Mouse (Mus musculus) cerebellum, adult 11-12 months (tissue): ENCODE measurements around the gene Vwa3b.

Experiments
- DNase-seq: peaks from one replicate; pipeline ENCODE4 v3.0.0; 2022

Vwa3b gene

DNA sequence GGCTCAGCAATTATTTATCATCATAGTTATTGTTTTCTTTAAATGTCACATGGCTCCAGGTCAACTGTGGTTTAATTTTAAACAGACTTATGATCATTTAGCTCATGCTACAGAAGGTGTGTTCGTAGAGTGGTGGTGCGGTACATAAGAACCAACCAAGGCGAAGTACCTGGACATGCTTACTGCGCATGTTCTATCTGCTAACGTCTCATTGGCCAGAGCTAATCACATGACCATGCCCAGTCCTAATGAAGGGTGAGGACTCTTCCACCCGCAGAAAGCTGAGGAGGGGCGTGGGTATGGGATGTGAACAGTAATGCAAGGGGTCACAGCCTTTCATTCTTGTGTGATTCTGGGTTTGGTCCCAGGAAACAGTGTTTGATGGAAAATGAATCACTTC lies 49.4 kb downstream of the Vwa3b start:
- DNase-seq = no peak

- no peak for DNase-seq
Observed at GRCm38 (mm10) chr1:37077266-37077665, 50.9 kb downstream of the Vwa3b start.

DNA sequence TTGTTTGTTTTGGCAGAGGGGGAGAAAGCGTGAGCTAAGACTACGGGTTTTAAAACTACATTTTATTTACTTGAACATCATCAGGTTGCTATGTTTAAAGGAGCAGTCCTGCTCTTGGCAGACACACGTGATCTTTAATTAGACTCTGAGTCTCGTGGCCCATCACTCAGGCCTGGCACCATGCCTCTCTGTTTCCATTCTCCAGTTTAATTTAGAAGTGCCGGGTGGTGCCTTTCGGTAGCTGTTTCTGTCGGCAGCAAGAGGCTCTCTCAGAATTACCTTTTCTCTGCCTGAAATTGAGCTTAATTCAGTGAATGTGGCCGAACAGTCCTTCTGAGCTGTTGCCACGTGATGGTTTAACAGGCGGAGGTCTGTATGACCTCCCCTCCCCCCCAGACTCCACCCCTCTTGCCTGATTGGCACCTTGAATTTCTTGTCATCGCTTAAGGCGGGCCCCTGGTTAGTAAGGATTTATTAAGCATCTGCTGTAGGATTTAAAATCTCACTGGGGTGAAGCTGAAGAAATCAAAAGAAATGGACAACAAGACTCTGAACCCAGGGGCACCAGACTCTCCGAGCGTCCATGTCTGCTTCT lies 51.7 kb downstream of the Vwa3b start:
- no peak for DNase-seq

GRCm38 (mm10) chr1:37080442-37080841 lies 54.0 kb downstream of the Vwa3b start:
- no peak for DNase-seq

DNA sequence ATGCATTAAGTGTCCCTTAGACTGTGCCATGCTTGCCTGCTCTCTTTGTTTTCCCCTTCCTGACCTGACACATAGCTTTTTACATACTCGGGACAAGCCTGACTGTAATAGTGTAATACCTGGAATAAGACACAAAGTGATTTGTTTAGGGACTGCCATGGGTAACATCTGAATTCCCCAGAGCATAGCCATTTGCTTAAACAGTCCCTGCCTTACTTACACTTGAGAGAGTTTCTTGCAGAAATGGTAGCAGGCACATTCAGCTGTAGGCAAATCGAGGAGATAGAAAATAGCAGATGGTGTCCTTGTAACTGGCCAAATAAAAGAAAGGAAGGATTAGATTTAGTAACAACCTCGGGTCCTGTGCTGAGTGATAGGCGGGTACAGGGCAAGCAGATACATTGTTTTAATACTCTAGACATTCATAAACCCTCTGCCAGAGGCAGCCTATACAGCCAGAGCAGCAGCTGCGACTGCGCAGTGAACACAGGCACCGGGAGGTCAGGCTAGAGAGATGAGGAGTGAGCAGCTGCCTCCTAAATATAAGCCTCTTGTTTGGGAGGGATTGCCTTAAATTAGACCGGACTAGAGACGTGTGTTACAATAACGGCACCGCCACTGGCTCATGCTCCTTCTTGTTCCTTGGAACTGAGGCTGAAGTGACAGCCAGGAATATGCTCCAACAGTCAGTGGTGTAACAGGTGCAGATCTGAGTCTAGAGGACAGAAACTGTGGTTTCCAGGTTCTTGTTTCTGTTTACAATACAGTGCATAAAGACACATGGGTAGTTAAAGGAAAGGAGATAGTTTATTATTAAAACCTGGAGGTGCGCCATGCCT lies 55.2 kb downstream of the Vwa3b start:
- DNase-seq = no peak

DNA sequence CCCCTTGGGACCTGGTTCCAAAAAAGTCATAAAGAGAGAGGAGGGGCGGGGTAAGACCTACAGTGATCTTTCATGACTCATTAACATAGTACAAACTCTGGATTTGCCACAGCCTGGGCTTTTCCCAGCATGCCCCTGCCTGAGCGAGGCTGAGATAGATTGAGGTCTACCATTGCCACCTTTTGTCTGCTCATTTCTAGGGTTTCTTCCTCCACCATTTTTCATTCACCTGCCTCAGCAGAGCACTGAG lies 55.7 kb downstream of the Vwa3b start:
- no peak for DNase-seq

GRCm38 (mm10) chr1:37084075-37084474 lies 57.7 kb downstream of the Vwa3b start:
- DNase-seq = no peak

GRCm38 (mm10) chr1:37085171-37085570 lies 58.8 kb downstream of the Vwa3b start:
- no peak for DNase-seq

DNA sequence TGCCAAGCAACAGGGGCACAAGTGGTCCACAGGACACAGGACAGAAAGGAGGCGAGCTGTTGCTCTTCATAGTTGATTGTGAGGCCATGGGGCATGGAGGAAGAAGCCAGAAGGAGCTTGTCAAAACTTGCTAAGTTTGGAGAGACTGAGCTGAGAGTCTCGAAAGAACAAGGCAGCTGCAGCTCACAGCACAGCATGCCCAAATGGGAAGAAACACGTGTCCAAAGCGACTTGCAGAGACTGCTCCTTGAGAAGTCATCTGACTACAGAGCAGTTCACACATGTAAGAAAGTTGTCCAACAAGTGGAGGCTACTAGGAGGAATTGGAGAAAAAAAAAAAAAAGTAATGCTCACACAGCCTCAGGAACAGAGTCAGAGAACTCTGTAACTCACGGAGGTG lies 62.8 kb downstream of the Vwa3b start:
- no peak for DNase-seq

DNA sequence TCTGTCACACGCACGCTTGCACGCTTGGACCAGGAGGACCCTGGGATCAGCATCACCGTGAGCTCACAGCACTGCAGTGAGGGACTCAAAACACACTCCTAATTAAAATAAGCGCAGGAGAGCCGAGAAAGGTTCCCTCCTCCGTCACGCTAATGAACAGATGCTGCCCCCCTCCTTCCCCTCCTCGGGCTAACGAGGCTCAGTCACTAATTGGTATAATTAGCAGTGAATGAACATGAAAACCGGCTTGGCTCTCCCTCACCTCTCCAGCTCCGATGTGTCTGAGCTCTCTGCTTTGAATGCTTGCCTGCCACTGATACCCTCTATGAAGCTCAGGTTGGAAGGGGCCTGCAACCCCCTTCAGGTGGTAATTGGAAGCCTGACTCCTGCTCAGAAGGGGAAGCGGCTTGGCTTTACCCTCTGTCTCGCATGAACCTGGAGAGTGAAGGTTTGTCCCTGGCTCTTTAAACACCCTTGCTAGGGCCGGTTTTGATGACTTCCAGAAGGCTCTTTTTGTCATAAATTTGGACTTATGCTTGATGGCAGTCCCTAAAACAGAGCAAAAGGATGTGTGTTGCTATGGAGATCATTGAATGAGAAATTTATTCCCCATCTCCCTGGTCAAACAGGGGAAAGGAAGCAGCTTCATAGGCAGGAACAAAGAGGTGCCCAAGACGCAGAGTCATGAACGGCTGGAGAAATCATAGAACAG lies 71.1 kb downstream of the Vwa3b start:
- no peak for DNase-seq

GRCm38 (mm10) chr1:37098094-37098555 lies 71.7 kb downstream of the Vwa3b start:
- no peak for DNase-seq

GRCm38 (mm10) chr1:37100361-37100760 lies 74.0 kb downstream of the Vwa3b start:
- DNase-seq = no peak

GRCm38 (mm10) chr1:37101016-37101415 lies 74.6 kb downstream of the Vwa3b start:
- no peak for DNase-seq

GRCm38 (mm10) chr1:37101717-37102116 lies 75.3 kb downstream of the Vwa3b start:
- DNase-seq = no peak

DNA sequence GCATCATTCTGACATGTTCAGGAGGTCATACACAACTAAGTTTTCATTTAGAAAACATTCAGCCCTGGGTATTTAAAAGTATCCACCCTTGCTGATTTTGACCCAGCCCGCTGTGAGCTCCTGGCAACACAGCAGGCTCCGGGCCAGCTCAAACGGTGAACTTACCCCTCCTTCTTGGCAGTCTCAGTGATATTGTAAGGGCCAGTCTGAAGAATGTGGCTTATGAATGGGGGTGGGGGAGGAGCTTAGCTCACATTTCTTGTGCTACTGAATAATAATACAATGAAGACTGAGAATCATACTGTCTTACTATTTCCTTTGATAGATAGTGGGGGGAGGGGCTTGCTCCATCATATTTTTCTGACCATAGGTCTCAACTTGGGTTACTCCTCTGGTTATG lies 78.8 kb downstream of the Vwa3b start:
- no peak for DNase-seq

GRCm38 (mm10) chr1:37113781-37114180 lies 87.4 kb downstream of the Vwa3b start:
- DNase-seq = no peak

DNA sequence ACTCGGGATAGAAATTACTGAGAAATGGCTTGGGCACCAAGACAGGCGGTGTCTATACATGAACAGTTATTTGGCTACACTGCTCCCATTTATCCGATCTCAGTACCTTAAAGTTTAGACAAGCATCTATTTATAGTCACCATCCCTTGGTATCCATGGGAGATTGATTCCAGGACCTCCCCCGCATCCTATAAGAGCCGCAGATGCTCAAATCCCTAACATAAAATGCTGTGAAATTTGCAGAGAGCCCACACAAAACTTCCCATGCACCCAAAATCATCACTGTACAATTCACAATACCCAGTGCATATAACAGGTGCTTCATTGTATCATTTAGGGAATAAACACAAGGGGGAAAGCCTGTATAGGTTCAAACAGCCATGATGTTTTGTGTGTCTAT lies 89.5 kb downstream of the Vwa3b start:
- no peak for DNase-seq

DNA sequence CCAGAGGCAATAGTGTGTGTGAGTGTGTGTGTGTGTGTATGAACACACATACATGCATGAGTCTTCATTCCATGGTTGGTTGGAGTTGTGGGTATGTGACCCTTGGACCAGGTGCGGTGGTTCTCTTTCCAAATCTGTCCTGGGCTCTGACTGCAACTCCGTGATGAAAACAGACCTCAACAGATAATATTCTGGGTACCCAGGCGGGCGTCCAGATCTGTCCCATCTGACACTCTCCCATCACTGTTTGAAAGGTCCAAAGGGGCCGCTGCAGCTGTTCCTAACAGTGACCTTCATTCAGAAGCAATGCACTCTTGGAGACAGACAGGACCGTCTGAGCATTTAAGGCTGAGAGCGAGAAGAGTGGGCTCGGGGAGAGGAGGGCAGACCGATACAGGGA lies 90.2 kb downstream of the Vwa3b start:
- DNase-seq = no peak

GRCm38 (mm10) chr1:37117964-37118363 lies 91.6 kb downstream of the Vwa3b start:
- no peak for DNase-seq

GRCm38 (mm10) chr1:37122306-37122705 lies 95.9 kb downstream of the Vwa3b start:
- DNase-seq = no peak

GRCm38 (mm10) chr1:37122798-37123197 lies 96.4 kb downstream of the Vwa3b start:
- no peak for DNase-seq

DNA sequence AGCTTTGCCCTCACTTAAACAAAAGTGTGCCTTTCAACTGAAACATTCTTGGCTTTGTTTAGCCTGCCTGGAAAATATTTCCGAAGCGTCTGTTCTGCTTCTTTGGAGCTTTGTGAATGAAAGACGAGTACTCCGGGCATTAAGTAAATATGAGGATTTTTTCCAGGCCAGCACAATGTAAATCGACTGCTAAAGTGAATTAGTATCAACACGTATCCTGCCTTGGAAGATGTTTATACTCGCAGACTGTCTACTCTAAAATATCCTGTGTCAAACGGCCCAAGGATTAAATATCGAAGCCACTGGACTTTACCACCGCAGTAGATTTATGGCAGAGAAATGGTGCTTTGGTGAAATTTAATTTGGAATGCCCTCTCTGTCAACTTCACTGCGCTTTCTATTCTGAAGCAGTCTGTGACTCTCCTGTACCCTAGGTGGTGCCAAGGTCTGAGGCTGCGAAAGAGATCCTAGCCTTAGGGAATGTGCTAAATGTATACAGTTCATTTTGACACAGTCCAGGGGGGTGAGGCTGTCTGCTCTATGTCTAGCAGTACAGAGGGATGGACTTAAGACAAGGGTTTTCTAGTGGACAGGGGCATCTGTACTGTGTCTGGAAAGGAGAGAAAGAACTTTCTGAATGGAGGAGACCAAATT lies 98.4 kb downstream of the Vwa3b start:
- DNase-seq = no peak

GRCm38 (mm10) chr1:37130012-37130570 lies 103.7 kb downstream of the Vwa3b start:
- no peak for DNase-seq
